Mouse (Mus musculus): ENCODE measurements around the gene Dnase2b. TPM values are rescaled to one million over a fixed set of nuclear protein-coding genes. Genes with fewer than 3 reads are reported as not detected.

The Dnase2b gene
- polyA plus RNA-seq, 1 experiment from 2014 or later, result not detected

GRCm38 (mm10) chr3:146618357-146618756 lies 3.0 kb upstream of the Dnase2b start:
- Histone ChIP-seq H3K27me3 (ENCODE audit: insufficient read depth, low read length) (no peaks in the 10 kb centered on the region), H3K27ac (ENCODE audit: low read length) (no peak overlapping the region), H3K9ac (replicated peaks; ENCODE audit: low read length) (no peak overlapping the region), H3K36me3 (ENCODE audit: insufficient read depth, low read length) (no peaks in the 10 kb centered on the region), H3K9me3 (ENCODE audit: low read length) (no peaks in the 10 kb centered on the region), H3K4me1 (ENCODE audit: insufficient read depth, low read length) (no peaks in the 10 kb centered on the region), H3K4me3 (ENCODE audit: low read length) (no peak overlapping the region), H3K4me2 (replicated peaks; ENCODE audit: low read depth, low read length) (no peak overlapping the region)
- ATAC-seq (ENCODE audit: low FRiP score, low TSS enrichment), result no peak
- 81% methylated on average over 4 of the region's 4 CpGs for WGBS

DNA sequence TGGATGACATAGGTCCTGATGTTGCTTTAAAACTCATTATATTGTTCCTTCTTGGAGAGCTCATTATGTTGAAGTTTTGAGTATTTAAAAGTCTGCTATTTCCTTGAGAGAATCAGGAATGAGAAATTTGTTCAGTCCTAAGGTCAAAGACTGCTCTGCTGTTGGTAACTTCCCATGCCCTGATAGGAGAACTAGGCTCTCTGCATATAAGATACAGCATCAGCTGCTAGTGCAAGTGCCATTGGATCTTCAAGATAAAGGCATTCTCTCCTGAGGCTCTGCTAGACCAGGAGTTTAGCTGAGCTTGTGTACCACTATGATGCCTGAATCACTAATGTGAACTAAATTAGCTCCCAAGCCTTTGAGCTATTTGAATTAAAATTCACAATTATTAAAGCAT lies 2.5 kb upstream of the Dnase2b start:
- Histone ChIP-seq H3K36me3 (ENCODE audit: insufficient read depth, low read length) (no peaks in the 10 kb centered on the region), H3K4me1 (ENCODE audit: insufficient read depth, low read length) (no peaks in the 10 kb centered on the region), H3K4me3 (ENCODE audit: low read length) (no peak overlapping the region), H3K9ac (replicated peaks; ENCODE audit: low read length) (no peak overlapping the region), H3K9me3 (ENCODE audit: low read length) (no peaks in the 10 kb centered on the region), H3K27me3 (ENCODE audit: insufficient read depth, low read length) (no peaks in the 10 kb centered on the region), H3K4me2 (replicated peaks; ENCODE audit: low read depth, low read length) (no peak overlapping the region), H3K27ac (ENCODE audit: low read length) (no peak overlapping the region)
- ATAC-seq (ENCODE audit: low FRiP score, low TSS enrichment), result no peak

DNA sequence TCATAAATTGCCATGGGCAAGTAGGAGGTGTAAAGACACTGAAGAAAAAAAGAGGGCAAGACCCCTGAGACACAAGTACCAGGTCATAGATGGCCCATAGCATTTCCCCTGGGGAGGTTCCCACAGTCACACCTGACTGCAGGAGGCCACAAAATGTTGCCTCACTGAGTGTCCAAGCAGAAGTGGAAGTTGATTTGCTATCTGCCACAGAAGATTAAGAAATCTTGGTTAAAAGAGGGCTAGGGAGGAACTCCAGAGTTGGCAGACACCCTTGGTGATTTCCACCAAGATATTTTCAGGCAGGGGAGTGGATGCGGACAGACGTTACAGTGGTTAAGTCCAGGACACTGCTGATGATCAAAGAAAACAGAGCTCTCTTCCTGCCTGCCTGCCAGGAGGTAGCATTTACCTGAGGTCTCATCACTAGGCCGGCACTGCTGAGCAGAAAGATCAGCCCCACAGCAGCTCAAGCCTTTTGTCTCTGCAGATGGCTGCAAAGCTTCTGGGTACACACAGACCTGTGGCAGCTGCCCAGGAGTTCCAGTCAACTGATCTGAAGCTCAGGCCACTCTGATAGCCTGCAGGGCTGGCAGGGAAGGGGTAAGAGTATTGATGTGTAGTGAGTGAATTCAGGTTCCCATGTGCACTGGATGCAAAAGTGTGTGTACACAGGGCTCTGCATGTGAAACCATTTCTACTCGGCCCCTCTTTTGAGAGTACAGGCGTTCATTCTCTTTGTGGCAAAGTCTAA lies 1.3 kb upstream of the Dnase2b start:
- Histone ChIP-seq H3K27me3 (ENCODE audit: insufficient read depth, low read length) (no peaks in the 10 kb centered on the region), H3K27ac (ENCODE audit: low read length) (no peak overlapping the region), H3K4me3 (ENCODE audit: low read length) (no peak overlapping the region), H3K9ac (replicated peaks; ENCODE audit: low read length) (no peak overlapping the region), H3K4me1 (ENCODE audit: insufficient read depth, low read length) (no peaks in the 10 kb centered on the region), H3K9me3 (ENCODE audit: low read length) (no peaks in the 10 kb centered on the region), H3K4me2 (replicated peaks; ENCODE audit: low read depth, low read length) (no peak overlapping the region), H3K36me3 (ENCODE audit: insufficient read depth, low read length) (no peaks in the 10 kb centered on the region)
- no peak for ATAC-seq (ENCODE audit: low FRiP score, low TSS enrichment)
- WGBS, result 73% methylated on average over 5 of the region's 5 CpGs

DNA sequence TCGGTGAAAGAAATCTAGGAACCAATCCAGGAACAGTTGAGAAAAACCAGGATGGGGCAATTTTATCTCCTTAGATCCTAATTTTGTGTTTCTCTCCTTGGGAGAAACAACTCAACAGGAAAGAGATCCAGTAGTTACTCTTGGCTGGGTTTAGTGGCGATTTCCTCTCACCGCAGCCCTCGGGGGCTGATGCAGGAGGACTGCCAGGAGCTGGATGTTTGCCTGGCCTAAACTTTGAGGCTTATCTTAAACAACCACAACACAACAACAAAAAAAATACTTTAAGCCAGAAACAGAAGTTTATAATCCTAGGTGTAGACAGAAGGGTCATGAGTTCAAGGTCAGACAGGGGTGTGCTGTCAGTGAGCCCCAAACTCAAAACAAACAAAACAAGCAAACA lies 3.6 kb downstream of the Dnase2b start:
- no peaks in the 10 kb centered on the region for H3K4me1 ChIP-seq (ENCODE audit: insufficient read depth, low read length)
- H3K9ac ChIP-seq (replicated peaks; ENCODE audit: low read length), result no peak overlapping the region

DNA sequence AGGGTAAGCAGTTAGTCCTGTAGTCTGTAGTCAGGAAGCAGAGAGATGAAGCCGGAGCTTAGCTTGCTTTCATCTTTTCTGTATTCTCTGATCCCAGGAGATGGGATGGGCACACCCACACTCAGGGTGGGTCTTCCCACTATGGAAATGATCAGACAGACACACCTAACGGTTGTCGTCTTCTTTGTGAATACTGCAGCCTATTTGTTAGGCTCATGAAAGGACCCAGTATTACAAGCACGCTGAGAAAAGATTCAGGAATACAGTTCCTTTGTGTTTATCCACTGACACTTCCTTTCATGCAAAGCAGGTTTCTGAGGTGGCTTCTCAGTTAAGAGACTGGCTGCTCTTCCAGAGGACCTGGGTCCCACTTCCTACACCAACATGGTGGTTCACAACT lies 4.1 kb downstream of the Dnase2b start:
- H3K9ac ChIP-seq (replicated peaks; ENCODE audit: low read length), result no peak overlapping the region
- H3K27ac ChIP-seq (ENCODE audit: low read length), result no peak overlapping the region
- ATAC-seq (ENCODE audit: low FRiP score, low TSS enrichment), result no peak
- H3K4me3 ChIP-seq (ENCODE audit: low read length), result no peak overlapping the region
- H3K4me2 ChIP-seq (replicated peaks; ENCODE audit: low read depth, low read length), result no peak overlapping the region
- no peaks in the 10 kb centered on the region for H3K36me3 ChIP-seq (ENCODE audit: insufficient read depth, low read length)
- WGBS, result 88% methylated on average over 4 of the region's 4 CpGs
- no peaks in the 10 kb centered on the region for H3K27me3 ChIP-seq (ENCODE audit: insufficient read depth, low read length)
- no peaks in the 10 kb centered on the region for H3K4me1 ChIP-seq (ENCODE audit: insufficient read depth, low read length)
- no peaks in the 10 kb centered on the region for H3K9me3 ChIP-seq (ENCODE audit: low read length)

More for the DNA sequence above, 3.6 kb downstream of the Dnase2b start:
- Histone ChIP-seq H3K27me3 (ENCODE audit: insufficient read depth, low read length) (no peaks in the 10 kb centered on the region), H3K4me2 (replicated peaks; ENCODE audit: low read depth, low read length) (no peak overlapping the region), H3K9me3 (ENCODE audit: low read length) (no peaks in the 10 kb centered on the region), H3K27ac (ENCODE audit: low read length) (no peak overlapping the region), H3K36me3 (ENCODE audit: insufficient read depth, low read length) (no peaks in the 10 kb centered on the region), H3K4me3 (ENCODE audit: low read length) (no peak overlapping the region)
- WGBS, result 72% methylated on average over 4 of the region's 4 CpGs
- no peak for ATAC-seq (ENCODE audit: low FRiP score, low TSS enrichment)

- H3K9me3 ChIP-seq (ENCODE audit: low read length), result no peaks in the 10 kb centered on the region
- no peak overlapping the region for H3K4me2 ChIP-seq (replicated peaks; ENCODE audit: low read depth, low read length)
- 79% methylated on average over 10 of the region's 10 CpGs for WGBS
- H3K27me3 ChIP-seq (ENCODE audit: insufficient read depth, low read length), result no peaks in the 10 kb centered on the region
- no peak overlapping the region for H3K9ac ChIP-seq (replicated peaks; ENCODE audit: low read length)
- no peaks in the 10 kb centered on the region for H3K4me1 ChIP-seq (ENCODE audit: insufficient read depth, low read length)
- H3K4me3 ChIP-seq (ENCODE audit: low read length), result no peak overlapping the region
- no peak overlapping the region for H3K27ac ChIP-seq (ENCODE audit: low read length)
- H3K36me3 ChIP-seq (ENCODE audit: insufficient read depth, low read length), result no peaks in the 10 kb centered on the region
- ATAC-seq (ENCODE audit: low FRiP score, low TSS enrichment), result no peak
Measured at GRCm38 (mm10) chr3:146610322-146610721, 5.1 kb downstream of the Dnase2b start.

- Histone ChIP-seq H3K4me3 (ENCODE audit: low read length) (no peak overlapping the region), H3K4me1 (ENCODE audit: insufficient read depth, low read length) (no peaks in the 10 kb centered on the region), H3K9me3 (ENCODE audit: low read length) (no peaks in the 10 kb centered on the region), H3K36me3 (ENCODE audit: insufficient read depth, low read length) (no peaks in the 10 kb centered on the region), H3K4me2 (replicated peaks; ENCODE audit: low read depth, low read length) (no peak overlapping the region), H3K9ac (replicated peaks; ENCODE audit: low read length) (no peak overlapping the region), H3K27me3 (ENCODE audit: insufficient read depth, low read length) (no peaks in the 10 kb centered on the region), H3K27ac (ENCODE audit: low read length) (no peak overlapping the region)
- 18% methylated on average over 1 of the region's 1 CpGs for WGBS
- no peak for ATAC-seq (ENCODE audit: low FRiP score, low TSS enrichment)
Measured at GRCm38 (mm10) chr3:146607368-146607767, 8.0 kb downstream of the Dnase2b start.

DNA sequence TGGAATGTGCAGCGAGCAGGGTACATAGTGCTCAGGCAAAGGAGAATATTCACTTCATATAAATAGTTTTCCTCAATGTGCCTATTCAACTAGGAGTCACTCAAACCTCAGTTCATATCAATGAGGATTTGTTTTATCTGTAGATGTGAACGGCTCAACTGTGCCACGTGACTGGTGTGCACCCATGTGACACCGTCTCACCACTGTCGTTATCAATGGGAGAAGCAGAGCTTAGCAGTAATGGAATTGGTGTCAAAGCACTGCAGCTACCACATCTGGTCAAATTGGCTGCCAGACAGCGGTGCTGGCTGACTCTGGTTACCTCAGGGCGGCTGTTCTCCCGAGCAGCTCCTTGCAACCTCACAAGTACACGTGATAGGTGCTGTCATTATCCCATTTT lies 10.7 kb downstream of the Dnase2b start:
- Histone ChIP-seq H3K27me3 (ENCODE audit: insufficient read depth, low read length) (no peaks in the 10 kb centered on the region), H3K4me1 (ENCODE audit: insufficient read depth, low read length) (no peaks in the 10 kb centered on the region), H3K4me3 (ENCODE audit: low read length) (no peak overlapping the region), H3K9ac (replicated peaks; ENCODE audit: low read length) (no peak overlapping the region), H3K27ac (ENCODE audit: low read length) (no peak overlapping the region), H3K36me3 (ENCODE audit: insufficient read depth, low read length) (no peaks in the 10 kb centered on the region), H3K4me2 (replicated peaks; ENCODE audit: low read depth, low read length) (no peak overlapping the region), H3K9me3 (ENCODE audit: low read length) (no peaks in the 10 kb centered on the region)
- no peak for ATAC-seq (ENCODE audit: low FRiP score, low TSS enrichment)
- WGBS, result 85% methylated on average over 9 of the region's 9 CpGs

DNA sequence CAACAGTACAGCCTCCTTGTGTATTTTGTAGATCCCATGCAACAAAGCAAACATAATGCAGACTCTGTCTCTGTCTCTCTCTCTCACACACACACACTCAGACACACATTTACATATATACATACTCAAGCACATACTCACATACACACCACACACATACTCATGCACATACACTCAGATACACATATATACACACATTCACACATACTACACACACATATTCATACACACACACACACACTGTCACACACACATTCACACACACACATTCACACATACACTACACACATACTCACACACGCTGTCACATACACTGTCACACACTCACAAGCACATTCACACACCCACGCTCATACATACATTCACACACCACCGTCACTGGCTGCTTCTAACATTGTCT lies 12.9 kb downstream of the Dnase2b start:
- Histone ChIP-seq H3K9ac (replicated peaks; ENCODE audit: low read length) (no peak overlapping the region), H3K9me3 (ENCODE audit: low read length) (no peaks in the 10 kb centered on the region), H3K27me3 (ENCODE audit: insufficient read depth, low read length) (no peaks in the 10 kb centered on the region), H3K4me3 (ENCODE audit: low read length) (no peak overlapping the region), H3K4me1 (ENCODE audit: insufficient read depth, low read length) (no peaks in the 10 kb centered on the region), H3K36me3 (ENCODE audit: insufficient read depth, low read length) (no peaks in the 10 kb centered on the region), H3K27ac (ENCODE audit: low read length) (no peak overlapping the region), H3K4me2 (replicated peaks; ENCODE audit: low read depth, low read length) (no peak overlapping the region)
- 89% methylated on average over 3 of the region's 3 CpGs for WGBS
- ATAC-seq (ENCODE audit: low FRiP score, low TSS enrichment), result no peak

GRCm38 (mm10) chr3:146601205-146601604 lies 14.2 kb downstream of the Dnase2b start:
- no peak overlapping the region for H3K4me2 ChIP-seq (replicated peaks; ENCODE audit: low read depth, low read length)
- WGBS, result 84% methylated on average over 2 of the region's 2 CpGs
- no peaks in the 10 kb centered on the region for H3K36me3 ChIP-seq (ENCODE audit: insufficient read depth, low read length)
- no peaks in the 10 kb centered on the region for H3K27me3 ChIP-seq (ENCODE audit: insufficient read depth, low read length)
- no peak overlapping the region for H3K9ac ChIP-seq (replicated peaks; ENCODE audit: low read length)
- H3K9me3 ChIP-seq (ENCODE audit: low read length), result no peaks in the 10 kb centered on the region
- no peak for ATAC-seq (ENCODE audit: low FRiP score, low TSS enrichment)
- no peaks in the 10 kb centered on the region for H3K4me1 ChIP-seq (ENCODE audit: insufficient read depth, low read length)
- no peak overlapping the region for H3K4me3 ChIP-seq (ENCODE audit: low read length)
- H3K27ac ChIP-seq (ENCODE audit: low read length), result no peak overlapping the region

Data from kidney, embryonic 16.5 days (tissue).